Mouse (Mus musculus): ENCODE measurements around the gene Slc5a6.

Slc5a6 gene

GRCm38 (mm10) chr5:31048763-31049641, at the start of gene Slc5a6:
Gene Slc5a6 (minus strand): TSS chr5:31048924.
- DNase-seq (ENCODE audit: low read depth, low spot score), result no peak

- no peak for DNase-seq (ENCODE audit: low read depth, low spot score)
Observed at GRCm38 (mm10) chr5:31095711-31096480, 47.2 kb upstream of the Slc5a6 start.

GRCm38 (mm10) chr5:31094799-31095691, 46.3 kb upstream of the Slc5a6 start:
- no peak for DNase-seq (ENCODE audit: low read depth, low spot score)

GRCm38 (mm10) chr5:31094100-31094798, 45.5 kb upstream of the Slc5a6 start:
- DNase-seq (ENCODE audit: low read depth, low spot score), result no peak

GRCm38 (mm10) chr5:31093151-31094041, 44.7 kb upstream of the Slc5a6 start:
- peak; percentile 52 for DNase-seq (ENCODE audit: low read depth, low spot score)

DNA sequence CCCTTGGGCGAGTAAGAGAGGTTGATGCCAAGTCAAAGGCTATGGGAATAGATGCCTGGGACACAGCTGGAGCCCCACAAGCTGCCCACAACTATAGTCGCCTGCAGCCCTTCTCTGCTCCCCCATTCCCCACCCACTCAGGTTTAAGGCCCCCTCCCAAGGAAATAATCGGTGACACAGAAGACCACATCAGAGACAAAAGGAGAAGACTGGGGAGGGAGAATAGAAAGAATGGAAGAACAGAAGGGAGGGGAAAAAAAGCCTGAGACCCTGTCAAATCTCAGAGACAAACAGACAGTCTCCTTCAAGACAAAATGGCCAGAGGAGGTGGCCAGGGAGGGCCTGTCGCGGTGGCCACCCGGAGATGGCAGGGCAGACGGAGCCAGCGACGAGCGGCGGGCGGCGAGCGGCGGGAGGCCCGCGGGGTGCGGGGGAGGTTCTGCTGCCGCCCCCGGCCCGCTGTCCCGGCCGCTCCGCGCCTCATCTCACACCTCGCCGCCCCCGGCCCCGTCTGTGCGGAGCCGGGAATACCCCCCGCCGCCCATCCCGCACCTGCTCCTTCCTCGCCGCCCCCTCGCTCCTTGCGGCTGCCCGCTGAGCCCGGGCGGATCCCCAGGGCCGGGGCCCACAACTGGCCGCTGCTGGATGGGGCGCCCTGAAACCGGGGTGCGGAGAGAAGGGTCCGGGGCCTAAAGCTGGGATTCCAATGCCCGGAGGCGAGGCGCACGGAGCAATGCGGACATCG, 43.7 kb upstream of the Slc5a6 start:
- no peak for DNase-seq (ENCODE audit: low read depth, low spot score)

GRCm38 (mm10) chr5:31087131-31087530, 38.4 kb upstream of the Slc5a6 start:
- DNase-seq (ENCODE audit: low read depth, low spot score), result no peak

DNA sequence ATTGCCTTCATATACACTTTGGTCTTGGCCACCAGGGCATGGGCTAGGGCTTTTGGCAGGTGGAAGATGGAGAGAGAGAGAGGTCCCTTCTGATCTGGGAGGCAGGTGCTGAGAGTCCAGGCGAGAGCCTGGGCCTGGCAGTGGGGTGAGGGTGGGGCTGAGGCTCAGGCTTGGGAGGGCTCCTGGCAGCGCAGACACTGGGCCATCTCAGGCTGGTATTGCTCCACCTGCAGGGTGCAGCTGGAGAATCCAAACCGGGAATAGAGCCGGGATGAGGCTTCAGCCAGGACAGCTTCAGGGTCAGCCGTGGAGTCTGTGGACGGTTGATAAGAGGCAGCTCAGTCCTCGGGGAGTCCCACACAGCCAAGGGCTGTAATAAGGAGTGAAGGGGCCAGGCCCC, 37.9 kb upstream of the Slc5a6 start:
- no peak for DNase-seq (ENCODE audit: low read depth, low spot score)

GRCm38 (mm10) chr5:31083949-31084348, 35.2 kb upstream of the Slc5a6 start:
- no peak for DNase-seq (ENCODE audit: low read depth, low spot score)

DNA sequence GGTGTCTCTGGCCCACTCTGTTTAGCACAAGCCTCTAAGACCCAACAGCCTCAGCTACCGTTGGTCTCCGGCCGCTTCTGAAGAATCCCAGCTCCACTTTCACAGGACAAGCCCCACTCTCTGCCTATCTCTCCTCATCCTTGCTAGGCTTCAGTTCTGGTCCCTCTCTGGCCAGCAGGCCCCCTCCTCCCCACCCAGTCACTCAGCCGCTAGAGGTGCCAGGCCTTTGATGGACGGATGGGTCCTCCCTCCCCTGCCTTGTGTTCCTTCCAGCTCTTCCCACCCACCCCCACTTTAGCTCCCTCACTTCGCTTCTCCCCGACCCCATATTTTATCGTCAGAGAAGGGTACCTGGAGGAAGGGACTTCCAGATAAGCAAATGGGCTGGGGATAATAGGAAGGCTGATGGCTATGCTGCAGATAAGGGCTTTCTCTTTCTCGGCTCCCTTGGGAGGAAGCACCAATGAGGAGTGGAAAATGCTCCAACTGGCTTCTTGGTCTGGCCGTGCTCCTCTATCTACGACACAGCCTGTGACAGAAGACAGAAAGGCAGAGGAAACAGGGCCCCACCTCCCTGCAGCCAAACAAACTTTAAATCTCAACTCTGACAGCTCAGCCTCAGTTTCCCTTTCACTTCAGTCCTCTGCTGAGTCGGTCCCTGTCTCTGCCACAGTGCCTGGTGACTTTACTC, 34.4 kb upstream of the Slc5a6 start:
- DNase-seq (ENCODE audit: low read depth, low spot score), result no peak

- no peak for DNase-seq (ENCODE audit: low read depth, low spot score)
Observed at GRCm38 (mm10) chr5:31082355-31082754, 33.6 kb upstream of the Slc5a6 start.

DNA sequence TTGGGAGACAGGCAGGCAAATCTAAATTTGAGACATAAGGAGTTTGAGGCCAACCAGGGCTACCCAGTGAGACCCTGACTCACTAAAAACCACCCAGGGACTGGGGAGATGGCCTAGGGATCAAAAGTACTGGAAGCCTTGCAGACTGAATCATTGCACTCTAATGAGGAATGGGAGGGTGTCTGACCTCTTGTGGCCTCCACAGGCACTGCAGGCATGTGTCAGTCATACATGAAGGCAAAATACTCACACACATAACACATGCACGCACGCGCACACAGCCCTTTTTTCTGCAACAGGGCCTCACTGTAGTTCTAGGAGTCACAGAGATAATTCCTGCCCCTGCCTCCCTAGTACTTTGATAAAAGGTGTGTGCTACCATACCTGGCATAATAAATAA, 32.7 kb upstream of the Slc5a6 start:
- no peak for DNase-seq (ENCODE audit: low read depth, low spot score)

DNA sequence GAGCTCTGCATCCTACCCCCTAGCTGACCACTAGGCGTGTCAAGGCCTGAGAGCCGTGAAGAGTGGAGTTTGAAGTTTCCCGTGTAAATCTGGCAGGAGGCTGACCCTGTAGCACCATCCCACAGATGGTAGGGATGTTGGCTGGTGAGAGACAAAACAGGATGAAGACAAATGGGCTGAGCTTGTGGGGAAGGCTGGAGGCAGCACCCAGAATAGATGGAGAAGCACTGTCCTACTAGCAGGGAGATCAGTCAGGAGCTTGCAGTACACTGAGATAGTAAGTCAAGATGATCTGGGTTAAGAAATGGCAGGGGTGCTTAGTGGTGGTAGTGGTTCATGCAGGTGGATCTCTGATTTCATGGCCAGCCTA, 32.1 kb upstream of the Slc5a6 start:
- DNase-seq (ENCODE audit: low read depth, low spot score), result peak; percentile 49

DNA sequence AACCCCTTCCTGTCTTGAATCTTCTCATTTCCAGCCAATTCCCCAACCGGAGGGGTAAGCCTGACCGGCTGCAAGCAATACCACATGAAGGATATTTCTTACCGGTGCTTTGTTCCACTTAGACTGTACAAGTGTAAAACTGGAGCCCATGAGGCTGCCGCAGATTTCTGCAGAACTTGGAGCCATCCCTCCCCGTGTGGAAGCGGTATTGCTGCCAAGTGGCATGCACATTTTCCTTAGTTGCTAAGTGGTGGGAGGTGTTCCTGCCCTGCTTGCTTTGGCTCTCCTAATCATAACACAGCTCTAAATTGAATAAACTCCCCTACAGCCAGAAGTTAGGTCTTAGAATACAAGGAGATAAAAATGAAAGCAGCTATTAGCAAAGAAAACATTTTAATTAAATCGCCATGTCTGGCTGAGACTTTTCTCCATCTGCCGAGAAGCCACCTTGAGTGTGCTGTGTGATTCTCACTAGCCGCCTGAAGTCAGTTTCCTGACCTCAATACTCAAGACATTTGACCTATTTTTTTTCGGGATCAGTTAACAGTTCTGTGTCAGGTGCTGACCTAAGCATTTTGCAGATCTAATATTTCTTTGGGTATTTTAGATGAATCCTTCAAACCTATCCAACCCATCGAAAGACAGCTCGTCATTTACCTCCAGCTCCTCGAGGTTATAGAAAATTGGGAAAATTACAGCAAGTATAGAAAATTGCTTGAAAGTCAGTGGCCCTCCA, 31.5 kb upstream of the Slc5a6 start:
- DNase-seq (ENCODE audit: low read depth, low spot score), result peak; percentile 88

- no peak for DNase-seq (ENCODE audit: low read depth, low spot score)
Observed at GRCm38 (mm10) chr5:31076346-31076745, 27.6 kb upstream of the Slc5a6 start.

DNA sequence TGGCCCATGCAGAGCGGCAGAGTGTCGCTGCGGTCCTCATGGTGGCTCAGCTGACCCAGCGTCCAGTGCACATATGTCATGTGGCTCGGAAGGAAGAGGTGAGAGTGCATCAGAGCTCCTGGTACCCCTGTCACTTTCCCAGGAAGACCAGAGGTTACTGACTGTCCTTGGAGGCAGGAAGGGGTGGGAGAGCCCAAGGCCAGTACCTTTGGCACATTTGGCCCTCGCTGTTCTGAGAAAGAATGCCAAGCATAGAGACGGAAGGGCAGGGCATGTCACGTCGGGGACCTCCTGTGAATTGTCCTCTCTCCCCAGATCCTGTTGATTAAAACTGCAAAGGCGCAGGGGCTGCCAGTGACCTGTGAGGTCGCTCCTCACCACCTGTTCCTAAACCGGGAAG, 24.5 kb upstream of the Slc5a6 start:
- DNase-seq (ENCODE audit: low read depth, low spot score), result no peak

DNA sequence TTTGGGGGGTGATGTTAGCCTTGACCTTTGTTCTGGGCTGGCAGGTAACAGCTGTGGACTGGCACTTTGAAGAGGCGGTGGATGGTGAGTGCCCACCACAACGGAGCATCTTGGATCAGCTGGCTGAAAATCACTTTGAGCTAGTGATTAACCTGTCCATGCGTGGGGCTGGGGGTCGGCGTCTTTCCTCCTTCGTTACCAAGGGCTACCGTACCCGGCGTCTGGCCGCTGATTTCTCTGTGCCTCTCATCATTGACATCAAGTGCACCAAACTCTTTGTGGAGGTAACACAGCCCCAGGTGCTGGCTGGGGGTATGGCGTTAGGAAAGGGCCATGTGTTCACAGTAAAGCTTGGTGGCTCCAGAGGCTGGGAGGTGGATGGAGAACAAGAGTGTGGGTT, 23.1 kb upstream of the Slc5a6 start:
- no peak for DNase-seq (ENCODE audit: low read depth, low spot score)

DNA sequence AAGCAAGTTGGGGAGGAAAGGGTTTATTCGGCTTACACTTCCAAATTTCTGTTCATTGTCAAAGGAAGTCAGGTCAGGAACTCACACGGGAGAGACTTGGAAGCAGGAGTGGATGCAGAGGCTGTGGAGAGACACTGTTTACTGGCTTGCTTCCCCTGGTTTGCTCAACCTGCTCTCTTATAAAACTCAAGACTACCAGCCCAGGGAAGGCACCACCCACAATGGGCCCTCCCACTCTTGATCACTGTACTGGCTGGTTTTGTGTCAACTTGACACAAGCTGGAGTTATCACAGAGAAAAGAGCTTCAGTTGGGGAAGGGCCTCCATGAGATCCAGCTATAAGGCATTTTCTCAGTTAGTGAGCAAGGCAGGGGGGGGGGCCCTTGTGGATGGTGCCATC, 22.3 kb upstream of the Slc5a6 start:
- DNase-seq (ENCODE audit: low read depth, low spot score), result no peak
